Mouse (Mus musculus) heart, embryonic 12.5 days (tissue): Measurements from ENCODE around the gene 1700013G24Rik. TPM values are rescaled to one million over a fixed set of nuclear protein-coding genes. Genes with fewer than 3 reads are reported as not detected.

Experiments
- ATAC-seq: fragments of 200-750 bp; cut with Nextera tagmentation; 2 replicates; pipeline ENCODE4 v1.8.0; 2017; ENCODE audit warnings: moderate TSS enrichment, moderate library complexity; ENCODE audit not compliant: insufficient number of reproducible peaks, low FRiP score
- H3K27ac ChIP-seq: fragments of 300-500 bp; sonication (generic); 2 replicates; pipeline ENCODE4 v1.5.1; 2016; ENCODE audit warnings: mild to moderate bottlenecking, moderate library complexity; ENCODE audit not compliant: poor library complexity, severe bottlenecking
- H3K27me3 ChIP-seq: fragments of 300-500 bp; sonication (generic); replicated peaks from 2 replicates; pipeline ENCODE4 v1.6.1; 2016; ENCODE audit warnings: mild to moderate bottlenecking, moderate library complexity
- H3K36me3 ChIP-seq: fragments of 300-500 bp; sonication (generic); 2 replicates; pipeline ENCODE4 v1.6.1; 2016; ENCODE audit warnings: mild to moderate bottlenecking, moderate library complexity
- H3K4me1 ChIP-seq: fragments of 300-500 bp; sonication (generic); replicated peaks from 2 replicates; pipeline ENCODE4 v1.6.1; 2016; ENCODE audit warnings: mild to moderate bottlenecking
- H3K4me2 ChIP-seq: fragments of 300-500 bp; sonication (generic); 2 replicates; pipeline ENCODE4 v1.6.1; 2016; ENCODE audit warnings: mild to moderate bottlenecking, moderate library complexity
- H3K4me3 ChIP-seq: fragments of 300-500 bp; sonication (generic); 2 replicates; pipeline ENCODE4 v1.5.1; 2016; ENCODE audit warnings: mild to moderate bottlenecking
- H3K9ac ChIP-seq: fragments of 300-500 bp; sonication (generic); 2 replicates; pipeline ENCODE4 v1.6.1; 2016; ENCODE audit warnings: mild to moderate bottlenecking, moderate library complexity
- H3K9me3 ChIP-seq: fragments of 300-500 bp; sonication (generic); replicated peaks from 2 replicates; pipeline ENCODE4 v1.6.1; 2016; ENCODE audit warnings: mild to moderate bottlenecking, moderate library complexity
- WGBS: fragments of 180-500 bp; shearing (Covaris S2); methylation state at CpG from one replicate; pipeline ENCODE4 v1.1.7; 2016; 5-methylcytosine and 5-hydroxymethylcytosine counted together
- polyA plus RNA-seq: library from polyadenylated mRNA; unstranded; fragments of >200 nt; fragmentation: Nextera tagmentation; extraction: Ambion mirVana; gene quantifications from 2 replicates; pipeline ENCODE4 v1.2.1, GENCODE M21; 2016

Gene 1700013G24Rik
- polyA plus RNA-seq, 1 experiment from 2014 or later = not detected

- Histone ChIP-seq H3K27me3 (no peaks in the 10 kb centered on the region), H3K36me3 (peaks cover 10% of the 10 kb centered on the region; the same call in 1 of the 2 replicates), H3K9ac (peak overlapping the region; percentile 62), H3K4me2 (peak overlapping the region; percentile 63), H3K4me1 (peaks cover 97% of the 10 kb centered on the region), H3K9me3 (no peaks in the 10 kb centered on the region), H3K27ac (peak overlapping the region; percentile 92), H3K4me3 (peak overlapping the region; percentile 29)
- ATAC-seq = no peak
- 8% methylated on average over 17 of the region's 17 CpGs for WGBS
Measured at GRCm38 (mm10) chr4:137476761-137477237, 23.7 kb downstream of the 1700013G24Rik start.

GRCm38 (mm10) chr4:137477611-137478010 is 24.5 kb downstream of the 1700013G24Rik start:
- Histone ChIP-seq H3K9ac (peak overlapping the region; percentile 62), H3K4me3 (no peak overlapping the region)
- no peak for ATAC-seq

GRCm38 (mm10) chr4:137478306-137478705 is 25.2 kb downstream of the 1700013G24Rik start:
- Histone ChIP-seq H3K4me1 (peaks cover 98% of the 10 kb centered on the region), H3K27me3 (no peaks in the 10 kb centered on the region), H3K36me3 (0 out of 2 replicates have a peak, but pooled peaks cover 5% of the 10 kb centered on the region), H3K9ac (peak overlapping the region; percentile 47), H3K4me3 (no peak overlapping the region), H3K27ac (peak overlapping the region; percentile 92), H3K4me2 (peak overlapping the region; percentile 6; the same call in 1 of the 2 replicates), H3K9me3 (no peaks in the 10 kb centered on the region)
- ATAC-seq = no peak
- WGBS = 56% methylated on average over 5 of the region's 5 CpGs

More at GRCm38 (mm10) chr4:137477611-137478010, 24.5 kb downstream of the 1700013G24Rik start:
- 49% methylated on average over 6 of the region's 6 CpGs for WGBS
- H3K27ac ChIP-seq = peak overlapping the region; percentile 92
- no peaks in the 10 kb centered on the region for H3K9me3 ChIP-seq
- H3K4me1 ChIP-seq = peaks cover 100% of the 10 kb centered on the region
- H3K4me2 ChIP-seq = peak overlapping the region; percentile 63
- peaks cover 10% of the 10 kb centered on the region; the same call in 1 of the 2 replicates for H3K36me3 ChIP-seq
- no peaks in the 10 kb centered on the region for H3K27me3 ChIP-seq

GRCm38 (mm10) chr4:137479757-137480156 is 26.7 kb downstream of the 1700013G24Rik start:
- 4% methylated on average over 6 of the region's 6 CpGs for WGBS
- peaks cover 98% of the 10 kb centered on the region for H3K4me1 ChIP-seq
- peak overlapping the region; percentile 59; the same call in 1 of the 2 replicates for H3K9ac ChIP-seq
- no peak for ATAC-seq
- no peaks in the 10 kb centered on the region for H3K27me3 ChIP-seq
- 0 out of 2 replicates have a peak, but pooled peaks cover 4% of the 10 kb centered on the region for H3K36me3 ChIP-seq
- H3K4me2 ChIP-seq = peak overlapping the region; percentile 47
- peak overlapping the region; percentile 92 for H3K27ac ChIP-seq
- H3K4me3 ChIP-seq = no peak overlapping the region
- H3K9me3 ChIP-seq = no peaks in the 10 kb centered on the region

- H3K27ac ChIP-seq = peak overlapping the region; percentile 92
- H3K27me3 ChIP-seq = no peaks in the 10 kb centered on the region
- no peak overlapping the region for H3K4me3 ChIP-seq
- H3K9ac ChIP-seq = peak overlapping the region; percentile 59; the same call in 1 of the 2 replicates
- WGBS = 30% methylated on average over 19 of the region's 19 CpGs
- no peaks in the 10 kb centered on the region for H3K9me3 ChIP-seq
- ATAC-seq = no peak
- H3K4me1 ChIP-seq = peaks cover 98% of the 10 kb centered on the region
- no peaks in the 10 kb centered on the region for H3K36me3 ChIP-seq
- H3K4me2 ChIP-seq = peak overlapping the region; percentile 47
Measured at GRCm38 (mm10) chr4:137480191-137480992, 27.3 kb downstream of the 1700013G24Rik start.

GRCm38 (mm10) chr4:137480993-137481340 is 27.9 kb downstream of the 1700013G24Rik start:
- peaks cover 98% of the 10 kb centered on the region for H3K4me1 ChIP-seq
- H3K36me3 ChIP-seq = no peaks in the 10 kb centered on the region
- 31% methylated on average over 1 of the region's 1 CpGs for WGBS
- no peaks in the 10 kb centered on the region for H3K9me3 ChIP-seq
- no peak overlapping the region for H3K4me3 ChIP-seq
- peak overlapping the region; percentile 47 for H3K4me2 ChIP-seq
- peak overlapping the region; percentile 59; the same call in 1 of the 2 replicates for H3K9ac ChIP-seq
- peak overlapping the region; percentile 92 for H3K27ac ChIP-seq
- H3K27me3 ChIP-seq = no peaks in the 10 kb centered on the region
- ATAC-seq = no peak

GRCm38 (mm10) chr4:137481381-137482030 is 28.4 kb downstream of the 1700013G24Rik start:
- Histone ChIP-seq H3K27me3 (no peaks in the 10 kb centered on the region), H3K27ac (peak overlapping the region; percentile 92), H3K9me3 (no peaks in the 10 kb centered on the region), H3K9ac (peak overlapping the region; percentile 46), H3K4me2 (peak overlapping the region; percentile 47), H3K4me1 (peaks cover 98% of the 10 kb centered on the region), H3K36me3 (no peaks in the 10 kb centered on the region), H3K4me3 (no peak overlapping the region)
- 43% methylated on average over 13 of the region's 13 CpGs for WGBS
- no peak for ATAC-seq

- no peaks in the 10 kb centered on the region for H3K9me3 ChIP-seq
- no peak overlapping the region for H3K4me2 ChIP-seq
- no peak for ATAC-seq
- no peaks in the 10 kb centered on the region for H3K36me3 ChIP-seq
- no peak overlapping the region for H3K4me3 ChIP-seq
- H3K9ac ChIP-seq = peak overlapping the region; percentile 37; the same call in 1 of the 2 replicates
- no peaks in the 10 kb centered on the region for H3K27me3 ChIP-seq
- WGBS = 18% methylated on average over 16 of the region's 16 CpGs
- peak overlapping the region; percentile 100 for H3K27ac ChIP-seq
- H3K4me1 ChIP-seq = peaks cover 98% of the 10 kb centered on the region
Measured at GRCm38 (mm10) chr4:137483871-137484270, 30.8 kb downstream of the 1700013G24Rik start.

GRCm38 (mm10) chr4:137484586-137484985 is 31.5 kb downstream of the 1700013G24Rik start:
- H3K9me3 ChIP-seq = no peaks in the 10 kb centered on the region
- peak overlapping the region; percentile 100 for H3K27ac ChIP-seq
- no peaks in the 10 kb centered on the region for H3K36me3 ChIP-seq
- no peak overlapping the region for H3K4me3 ChIP-seq
- no peak for ATAC-seq
- H3K4me1 ChIP-seq = peaks cover 98% of the 10 kb centered on the region
- 58% methylated on average over 7 of the region's 7 CpGs for WGBS
- H3K9ac ChIP-seq = peak overlapping the region; percentile 37; the same call in 1 of the 2 replicates
- no peaks in the 10 kb centered on the region for H3K27me3 ChIP-seq
- H3K4me2 ChIP-seq = peak overlapping the region; percentile 4; the same call in 1 of the 2 replicates

GRCm38 (mm10) chr4:137485258-137485960 is 32.3 kb downstream of the 1700013G24Rik start:
- Histone ChIP-seq H3K27me3 (no peaks in the 10 kb centered on the region), H3K9ac (peak overlapping the region; percentile 71), H3K4me3 (no peak overlapping the region), H3K36me3 (no peaks in the 10 kb centered on the region), H3K27ac (peak overlapping the region; percentile 100), H3K4me2 (peak overlapping the region; percentile 56), H3K9me3 (no peaks in the 10 kb centered on the region), H3K4me1 (peaks cover 98% of the 10 kb centered on the region)
- no peak for ATAC-seq
- 29% methylated on average over 14 of the region's 14 CpGs for WGBS
